In genomic region chr17:87848964-87849363, GRCm38 (mm10) we compare ENCODE assay signal across 23 mouse cellular contexts. TPM values are rescaled to one million over a fixed set of nuclear protein-coding genes. Genes with fewer than 3 reads are reported as not detected.
DNase-seq lines count a peak whose midpoint lies in the region; ATAC-seq and TF ChIP-seq lines count a peak whose summit lies in the region.
"Had no signal": no experiment of that assay in that cellular context is flagged by ENCODE, and none has a peak within 500 bp of the region (broad histone marks: within the 10 kb centered on the region; RNA-seq: fewer than 3 reads in every experiment).

No protein-coding gene starts in this region.

- H3ac ChIP-seq in C2C12 (ENCODE audit: control insufficient read depth, insufficient read length, low read depth) (peak overlapping the region; percentile 60), myocyte (ENCODE audit: control insufficient read depth, insufficient read length) (no peak overlapping the region)

- H3K4me2 ChIP-seq in myocyte (ENCODE audit: low read depth), result peak overlapping the region; percentile 74
- no peak overlapping the region for H3K4me2 ChIP-seq in forebrain, postnatal 0 days (ENCODE audit: low read depth)
- H3K4me2 ChIP-seq: embryonic facial prominence, embryonic 15.5 days; forebrain, embryonic 12.5 days; heart, embryonic 15.5 days; hindbrain, embryonic 14.5 days; intestine, embryonic 15.5 days; kidney, embryonic 15.5 days had no signal

- DNase-seq in heart, adult 11 months, result peak; percentile 43
- no peak for DNase-seq in heart, adult 18-20 months
- DNase-seq in Patski (ENCODE audit: low read depth, low spot score), result no peak
- no peak for DNase-seq in kidney, adult 18-20 months
- DNase-seq in yolk sac, embryonic 10.5 days (ENCODE audit: low spot score), result no peak
- DNase-seq in forebrain, postnatal 0 days, result no peak
- DNase-seq: cerebellum, adult 11-12 months; cerebellum, adult 9-11 months; embryo, embryonic 11 days; gastrocnemius, adult 2 months; gastrocnemius, postnatal 25 days; heart, postnatal 14 days; kidney, adult 2 months had no signal

- H3K4me1 ChIP-seq in forebrain, postnatal 0 days (ENCODE audit: insufficient read depth), result no peaks in the 10 kb centered on the region
- H3K4me1 ChIP-seq: embryonic facial prominence, embryonic 15.5 days; heart, embryonic 15.5 days; intestine, embryonic 15.5 days; kidney, embryonic 15.5 days had no signal

- H3K36me3 ChIP-seq in C2C12 (ENCODE audit: control insufficient read depth, insufficient read depth) (no peaks in the 10 kb centered on the region), myocyte (ENCODE audit: control insufficient read depth, insufficient read depth) (no peaks in the 10 kb centered on the region)
- no peaks in the 10 kb centered on the region for H3K36me3 ChIP-seq in forebrain, postnatal 0 days (ENCODE audit: insufficient read depth)
- H3K36me3 ChIP-seq: embryonic facial prominence, embryonic 15.5 days; forebrain, embryonic 12.5 days; heart, embryonic 10.5 days; heart, embryonic 15.5 days; intestine, embryonic 15.5 days; kidney, embryonic 15.5 days had no signal

- H3K79me2 ChIP-seq in C2C12 (ENCODE audit: control insufficient read depth, insufficient read depth), result no peaks in the 10 kb centered on the region
- H3K79me2 ChIP-seq in myocyte (ENCODE audit: control insufficient read depth, insufficient read depth), result no peaks in the 10 kb centered on the region

- H3K4me3 ChIP-seq in C2C12 (ENCODE audit: insufficient read depth, poor library complexity, severe bottlenecking), result no peak overlapping the region
- H3K4me3 ChIP-seq in myocyte, result no peak overlapping the region
- H3K4me3 ChIP-seq in forebrain, postnatal 0 days (ENCODE audit: low read depth, low read length), result no peak overlapping the region
- H3K4me3 ChIP-seq: embryonic facial prominence, embryonic 15.5 days; forebrain, embryonic 12.5 days; gastrocnemius, adult 2 months; heart, embryonic 10.5 days; heart, embryonic 15.5 days; intestine, embryonic 15.5 days; kidney, embryonic 15.5 days had no signal

- 91% methylated on average over 3 of the region's 3 CpGs for WGBS in forebrain, postnatal 0 days

- in situ Hi-C loops in Patski (cut with MboI; ENCODE audit: low pct_unique_long_range_greater_than_20kb), result no loop called here

- CTCF ChIA-PET in Patski (lab: Charles Lee), result no interaction called here

- H3K9ac ChIP-seq in forebrain, postnatal 0 days, result no peak overlapping the region
- H3K9ac ChIP-seq: embryonic facial prominence, embryonic 15.5 days; forebrain, embryonic 12.5 days; heart, embryonic 15.5 days; hindbrain, embryonic 14.5 days; intestine, embryonic 15.5 days; kidney, embryonic 15.5 days had no signal

- H3K27ac ChIP-seq in forebrain, postnatal 0 days (ENCODE audit: low read depth, low read length), result no peak overlapping the region
- H3K27ac ChIP-seq: embryonic facial prominence, embryonic 15.5 days; forebrain, embryonic 12.5 days; gastrocnemius, adult 2 months; heart, embryonic 10.5 days; heart, embryonic 15.5 days; hindbrain, embryonic 14.5 days; intestine, embryonic 15.5 days; kidney, embryonic 15.5 days had no signal

- no peak for TF ChIP-seq CTCF in C2C12 (IDR thresholded peaks at IDR 0.05; ENCODE audit: control insufficient read depth, insufficient read depth, insufficient read length)
- TF ChIP-seq CTCF in Patski (IDR thresholded peaks at IDR 0.05), result no peak
- no peak for TF ChIP-seq CTCF in forebrain, postnatal 0 days (IDR thresholded peaks at IDR 0.05; ENCODE audit: low read depth)

- H3K79me3 ChIP-seq in C2C12 (ENCODE audit: low read depth), result no peaks in the 10 kb centered on the region

- no peak for TF ChIP-seq POLR2A in myocyte (IDR thresholded peaks at IDR 0.05; ENCODE audit: insufficient read length, low read depth)

- H3K27me3 ChIP-seq in C2C12 (ENCODE audit: control insufficient read depth, insufficient read depth, insufficient read length), result no peaks in the 10 kb centered on the region
- H3K27me3 ChIP-seq in Patski, result no peaks in the 10 kb centered on the region
- no peaks in the 10 kb centered on the region for H3K27me3 ChIP-seq in myocyte (ENCODE audit: control insufficient read depth, insufficient read depth, insufficient read length)
- no peaks in the 10 kb centered on the region for H3K27me3 ChIP-seq in forebrain, postnatal 0 days (ENCODE audit: insufficient read depth, low read length)
- H3K27me3 ChIP-seq: embryonic facial prominence, embryonic 15.5 days; forebrain, embryonic 12.5 days; heart, embryonic 15.5 days; intestine, embryonic 15.5 days; kidney, embryonic 15.5 days had no signal

- no peaks in the 10 kb centered on the region for H3K9me3 ChIP-seq in forebrain, postnatal 0 days (ENCODE audit: low read length)
- H3K9me3 ChIP-seq: embryonic facial prominence, embryonic 15.5 days; forebrain, embryonic 12.5 days; heart, embryonic 15.5 days; intestine, embryonic 15.5 days; kidney, embryonic 15.5 days had no signal

- POLR2A ChIA-PET in Patski (lab: Charles Lee), result no interaction called here

- peak; percentile 45 for ATAC-seq in Patski
- no peak for ATAC-seq in forebrain, postnatal 0 days
- ATAC-seq: forebrain, embryonic 16.5 days; intestine, embryonic 15.5 days had no signal

TF ChIP-seq in C2C12, 6 proteins besides CTCF, POLR2A, EP300 and RAD21:
- TF ChIP-seq MYOD1 (IDR thresholded peaks at IDR 0.05; ENCODE audit: control insufficient read depth, insufficient read length, low read depth), result no peak
- TF ChIP-seq MAX (IDR thresholded peaks at IDR 0.05), result peak; percentile 63
- TF ChIP-seq FOSL1 (IDR thresholded peaks at IDR 0.05; ENCODE audit: insufficient read depth, low read length, poor library complexity, severe bottlenecking), result peak; percentile 87
- peak; percentile 56 for TF ChIP-seq USF1 (IDR thresholded peaks at IDR 0.05; ENCODE audit: low read depth)

TF ChIP-seq in myocyte, 11 proteins besides CTCF, POLR2A, EP300 and RAD21:
- no peak for TF ChIP-seq CEBPB (IDR thresholded peaks at IDR 0.05; ENCODE audit: insufficient read depth, poor library complexity, severe bottlenecking)
- no peak for TF ChIP-seq POLR2AphosphoS2 (IDR thresholded peaks at IDR 0.05; ENCODE audit: insufficient read length, low read depth)
- TF ChIP-seq E2F4 (IDR thresholded peaks at IDR 0.05; ENCODE audit: insufficient read depth), result no peak
- no peak for TF ChIP-seq SRF (IDR thresholded peaks at IDR 0.05; ENCODE audit: control insufficient read depth, insufficient read length, low read depth)
- TF ChIP-seq MYOG (IDR thresholded peaks at IDR 0.05; ENCODE audit: control insufficient read depth in 1 of 3, insufficient read depth in 1 of 3, insufficient read length in 2 of 3, low read depth in 2 of 3), result no peak
- no peak for TF ChIP-seq MAX (IDR thresholded peaks at IDR 0.05; ENCODE audit: low read depth)
- no peak for TF ChIP-seq TCF12 (IDR thresholded peaks at IDR 0.05; ENCODE audit: insufficient read depth, poor library complexity, severe bottlenecking)
- no peak for TF ChIP-seq USF1 (IDR thresholded peaks at IDR 0.05; ENCODE audit: low read depth)
- no peak for TF ChIP-seq MYOD1 (IDR thresholded peaks at IDR 0.05; ENCODE audit: control insufficient read depth in 1 of 3, insufficient read length in 2 of 3, low read depth in 2 of 3)
- TF ChIP-seq TCF3 (IDR thresholded peaks at IDR 0.05; ENCODE audit: insufficient read length, low read depth), result no peak
- no peak for TF ChIP-seq REST (IDR thresholded peaks at IDR 0.05; ENCODE audit: insufficient read depth, insufficient read length)
TF ChIP-seq in myocyte: peak in this region for 0.

RNA-seq across cellular contexts. Expression of gene Kcnk12, which starts 51.2 kb away (rescaled TPM):
- not detected for total RNA-seq in heart, adult 18-20 months (2021)
- polyA plus RNA-seq in C2C12 (2012; fragmentation: generic; extraction: Trizol) (0.30 TPM), Patski (2021) (not detected), myocyte (2012; fragmentation: generic; extraction: Trizol) (0.35 TPM)
- total RNA-seq in forebrain, postnatal 0 days (2014; rRNA removed), result 6.9 and 7.9 TPM in 2 replicates
- 3.3 and 4.5 TPM in 2 replicates for polyA plus RNA-seq in forebrain, postnatal 0 days (2015; fragmentation: Nextera tagmentation; extraction: Ambion mirVana)
- total RNA-seq: gastrocnemius, adult 2 months; gastrocnemius, postnatal 25 days; heart, postnatal 14 days had no signal
- polyA plus RNA-seq: heart, embryonic 15.5 days; intestine, embryonic 15.5 days; kidney, adult 2 months; kidney, embryonic 15.5 days had no signal
